Mouse (Mus musculus): ENCODE measurements around the gene Kctd4.
"Not testable (repeated sequence)": the region's sequence is repeated elsewhere in the genome, so short reads cannot be mapped to it uniquely, and the experiment has no call there.

Gene Kctd4

GRCm38 (mm10) chr14:75954766-75955165 lies at the start of gene Kctd4:
Gene Kctd4, plus strand, starts transcription at chr14:75955009.
- DNase-seq: no peak

GRCm38 (mm10) chr14:75906931-75907330 lies 47.9 kb upstream of the Kctd4 start:
- no peak for DNase-seq

GRCm38 (mm10) chr14:75911968-75912367 lies 42.8 kb upstream of the Kctd4 start:
- peak; percentile 55 for DNase-seq

GRCm38 (mm10) chr14:75912665-75913064 lies 42.1 kb upstream of the Kctd4 start:
- DNase-seq: no peak

GRCm38 (mm10) chr14:75923314-75924052 lies 31.3 kb upstream of the Kctd4 start:
- no peak for DNase-seq

- not testable (repeated sequence) for DNase-seq
These were observed 25.1 kb upstream of the Kctd4 start for GRCm38 (mm10) chr14:75929713-75930112.

- DNase-seq: peak; percentile 15
These were observed 23.5 kb upstream of the Kctd4 start for GRCm38 (mm10) chr14:75931266-75931665.

- peak; percentile 45 for DNase-seq
These were observed 20.4 kb upstream of the Kctd4 start for GRCm38 (mm10) chr14:75934359-75934758.

GRCm38 (mm10) chr14:75937714-75938113 lies 17.1 kb upstream of the Kctd4 start:
- DNase-seq: no peak

- DNase-seq: no peak
These were observed 13.3 kb upstream of the Kctd4 start for GRCm38 (mm10) chr14:75941500-75941899.

- DNase-seq: no peak
These were observed 12.4 kb upstream of the Kctd4 start for GRCm38 (mm10) chr14:75942365-75942764.

GRCm38 (mm10) chr14:75947674-75948073 lies 7.1 kb upstream of the Kctd4 start:
- DNase-seq: no peak

- no peak for DNase-seq
These were observed 1.8 kb upstream of the Kctd4 start for GRCm38 (mm10) chr14:75953011-75953410.

- DNase-seq: no peak
These were observed 7.4 kb downstream of the Kctd4 start for GRCm38 (mm10) chr14:75962250-75962649.

- no peak for DNase-seq
These were observed 8.4 kb downstream of the Kctd4 start for GRCm38 (mm10) chr14:75963215-75963614.

GRCm38 (mm10) chr14:75964000-75964399 lies 9.2 kb downstream of the Kctd4 start:
- no peak for DNase-seq

- peak; percentile 14 for DNase-seq
These were observed 9.6 kb downstream of the Kctd4 start for GRCm38 (mm10) chr14:75964433-75964832.

- no peak for DNase-seq
These were observed 12.5 kb downstream of the Kctd4 start for GRCm38 (mm10) chr14:75967291-75967690.

- no peak for DNase-seq
These were observed 21.3 kb downstream of the Kctd4 start for GRCm38 (mm10) chr14:75976107-75976506.

GRCm38 (mm10) chr14:75981231-75981630 lies 26.4 kb downstream of the Kctd4 start:
- no peak for DNase-seq

- no peak for DNase-seq
These were observed 29.1 kb downstream of the Kctd4 start for GRCm38 (mm10) chr14:75983891-75984290.

- no peak for DNase-seq
These were observed 30.3 kb downstream of the Kctd4 start for GRCm38 (mm10) chr14:75985112-75985511.

- DNase-seq: no peak
These were observed 32.2 kb downstream of the Kctd4 start for GRCm38 (mm10) chr14:75986878-75987483.

GRCm38 (mm10) chr14:75989168-75989567 lies 34.4 kb downstream of the Kctd4 start:
- DNase-seq: no peak

- DNase-seq: no peak
These were observed 36.1 kb downstream of the Kctd4 start for GRCm38 (mm10) chr14:75990936-75991335.

Measured in lung, postnatal 36 days (tissue).